7 mouse cellular contexts compared by ENCODE assay signal in the genomic region with DNA sequence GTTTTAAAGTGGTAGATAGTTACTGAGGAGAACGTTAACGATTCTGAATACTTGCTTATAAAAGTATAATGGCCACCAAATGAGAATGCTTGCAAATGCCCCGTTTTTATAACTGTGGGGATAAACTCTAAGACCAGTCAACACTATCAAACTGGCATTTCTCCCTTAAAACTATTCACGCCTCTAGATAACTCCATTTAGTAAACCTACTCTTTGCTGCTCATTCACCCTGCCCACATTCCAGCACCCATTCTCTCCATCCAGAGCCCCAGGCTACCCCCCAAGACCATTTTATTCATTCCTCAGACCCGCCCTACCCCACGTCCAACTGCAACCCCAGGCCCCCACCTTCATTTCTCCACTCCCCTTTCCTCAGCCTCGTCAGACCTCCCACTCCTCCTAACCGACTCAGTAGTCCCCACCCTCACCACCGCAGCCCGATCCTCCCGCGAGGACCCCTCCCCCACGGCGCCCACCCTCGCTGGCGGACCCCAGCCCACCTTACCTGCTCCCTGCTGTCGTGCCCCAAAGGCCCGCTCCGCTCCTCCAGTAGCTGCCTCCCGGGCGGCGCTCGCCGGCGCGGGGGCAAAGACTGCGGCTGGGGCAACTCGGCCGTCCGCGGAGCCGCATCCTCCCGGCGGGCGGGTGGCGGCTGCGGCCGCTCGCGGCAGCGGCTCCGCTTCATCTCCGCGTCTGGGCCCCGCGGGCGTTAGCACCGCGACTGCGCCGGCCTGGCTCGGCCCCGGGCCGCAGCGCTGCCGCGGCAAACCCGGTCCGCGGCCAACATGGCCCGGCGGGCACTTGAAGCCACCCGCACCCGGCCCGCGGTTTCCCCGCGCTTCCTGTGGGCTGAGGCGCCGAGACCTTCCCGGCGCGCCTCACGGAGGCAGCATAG. TPM values are rescaled to one million over a fixed set of nuclear protein-coding genes. Genes with fewer than 3 reads are reported as not detected.
A peak's percentile ranks its signal among the peaks of the same experiment; 100 is the strongest.
DNase-seq lines count a peak whose midpoint lies in the region; ATAC-seq lines count a peak whose summit lies in the region.

No protein-coding gene starts in this region.

- H3K4me3 ChIP-seq in hindbrain, embryonic 13.5 days: peak overlapping the region; percentile 90

- H3K9ac ChIP-seq in hindbrain, embryonic 13.5 days: peak overlapping the region; percentile 93

- peak overlapping the region; percentile 64 for H3K4me2 ChIP-seq in hindbrain, embryonic 13.5 days

- H3K27ac ChIP-seq in hindbrain, embryonic 13.5 days: peak overlapping the region; percentile 98

- H3K36me3 ChIP-seq in hindbrain, embryonic 13.5 days: no peaks in the 10 kb centered on the region

- intact Hi-C loops in left cerebral cortex, postnatal 25 days (cut with DNase I): loop anchor here (2.0 to 5.0 kb wide), 2 partner anchors 43 to 121 kb away; a partner anchor contains a TSS

- peaks cover 18% of the 10 kb centered on the region for H3K4me1 ChIP-seq in hindbrain, embryonic 13.5 days (replicated peaks)

- WGBS in hindbrain, embryonic 13.5 days: 2% methylated on average over 59 of the region's 74 CpGs

- 0 out of 2 replicates have a peak, but pooled peaks cover 2% of the 10 kb centered on the region for H3K9me3 ChIP-seq in hindbrain, embryonic 13.5 days

- peak; percentile 7 for DNase-seq in MN1 (ENCODE audit: low spot score)
- peak; percentile 20 for DNase-seq in c-Kit-negative CD71-positive TER-119-positive erythroid progenitor cells, embryonic 14.5 days (ENCODE audit: low read depth, low spot score)
- peak; percentile 37 for DNase-seq in forelimb bud, embryonic 11.5 days (ENCODE audit: low read depth, low spot score)
- DNase-seq in left cerebral cortex, postnatal 25 days (ENCODE audit: low spot score in 2 of 2): peak; percentile 11 to 35
- peak; percentile 64 for DNase-seq in mesoderm, embryonic 11.5 days (ENCODE audit: low read depth, low spot score)
- peak; percentile 41 to 57 for DNase-seq in spleen, adult 18-20 months

- peak; percentile 78 for ATAC-seq in hindbrain, embryonic 13.5 days (ENCODE audit: low FRiP score)

- H3K27me3 ChIP-seq in hindbrain, embryonic 13.5 days: no peaks in the 10 kb centered on the region

RNA-seq across cellular contexts. Expression of a gene that starts 0.5 kb away (rescaled TPM):
- polyA plus RNA-seq in hindbrain, embryonic 13.5 days (2015; fragmentation: Nextera tagmentation; extraction: Ambion mirVana): 35.3 and 39.4 TPM in 2 replicates
- 100 to 1,000 TPM; 102 to 104 TPM for total RNA-seq in left cerebral cortex, postnatal 25 days (2021)

RNA-seq across cellular contexts. Expression of a gene that starts 43.9 kb away (rescaled TPM):
- polyA plus RNA-seq in hindbrain, embryonic 13.5 days (2015; fragmentation: Nextera tagmentation; extraction: Ambion mirVana): 12.3 and 14.0 TPM in 2 replicates
- 10 to 100 TPM; 18.9 to 20.1 TPM for total RNA-seq in left cerebral cortex, postnatal 25 days (2021)

Comparison
In these comparisons a context has a peak if more than half of its experiments do, and no peak if none do; other contexts are left out.
1. Peak in every context shown above with its lines: DNase-seq, ATAC-seq, H3K4me3 ChIP-seq and H3K27ac ChIP-seq.
2. DNase-seq: peak in every context shown above with its lines; median percentile 64 in mesoderm, embryonic 11.5 days; 49 in spleen, adult 18-20 months; 37 in forelimb bud, embryonic 11.5 days; 23 in left cerebral cortex, postnatal 25 days; 20 in c-Kit-negative CD71-positive TER-119-positive erythroid progenitor cells, embryonic 14.5 days; 7 in MN1.